Mouse (Mus musculus) heart, postnatal 25 days (tissue): ENCODE measurements around the gene Cacfd1. TPM values are rescaled to one million over a fixed set of nuclear protein-coding genes. Genes with fewer than 3 reads are reported as not detected.
A peak's percentile ranks its signal among the peaks of the same experiment; 100 is the strongest.

Experiments used
- DNase-seq: peaks from one replicate; pipeline ENCODE4 v3.0.0; 2022; ENCODE audit warnings: low spot score
- intact Hi-C: fragments of 180-260 bp; cut with DNase I; formaldehyde crosslinking; loops from one replicate; pipeline ENCODE4 v1.15.1; 2025
- total RNA-seq, 2 experiments: library from RNA; stranded (reverse); gene quantifications; 2 replicates each; pipeline ENCODE4 v1.2.3; 2021

Gene Cacfd1
- 10 to 100 TPM; 37.3 to 41.6 TPM for total RNA-seq

DNA sequence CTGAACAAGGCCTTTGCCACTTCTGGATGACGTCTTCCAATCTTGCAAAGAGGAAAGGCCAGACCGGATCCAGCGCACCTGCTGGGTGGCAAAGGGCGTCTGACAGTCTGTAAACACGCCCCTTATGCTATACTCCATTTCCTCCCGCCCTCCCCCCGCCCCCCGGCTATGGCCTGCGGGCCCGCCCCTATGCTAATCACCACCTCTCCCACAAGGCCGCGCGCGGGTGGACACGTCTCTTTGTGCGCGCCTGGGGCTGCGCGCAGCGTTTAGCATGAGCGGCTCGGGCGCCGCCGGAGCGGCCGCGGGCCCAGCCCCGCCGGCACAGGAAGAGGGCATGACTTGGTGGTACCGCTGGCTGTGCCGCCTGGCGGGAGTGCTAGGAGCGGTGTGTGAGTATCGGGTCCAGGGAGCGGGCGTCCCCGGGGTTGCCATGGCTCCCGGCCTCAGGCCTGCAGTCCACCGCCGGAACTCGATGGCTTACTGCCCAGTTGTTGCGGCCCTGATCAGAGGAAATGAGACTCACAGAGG is at the start of gene Cacfd1:
Gene Cacfd1 (plus strand): TSS at position 213 of the 531 bp plus-strand sequence.
- intact Hi-C loops = loop anchor here (5.0 kb wide), 2 partner anchors 77 to 97 kb away; partner anchors contain the start of genes Med22, Rpl7a, Stkld1 and Surf4
- peak; percentile 73 for DNase-seq

DNA sequence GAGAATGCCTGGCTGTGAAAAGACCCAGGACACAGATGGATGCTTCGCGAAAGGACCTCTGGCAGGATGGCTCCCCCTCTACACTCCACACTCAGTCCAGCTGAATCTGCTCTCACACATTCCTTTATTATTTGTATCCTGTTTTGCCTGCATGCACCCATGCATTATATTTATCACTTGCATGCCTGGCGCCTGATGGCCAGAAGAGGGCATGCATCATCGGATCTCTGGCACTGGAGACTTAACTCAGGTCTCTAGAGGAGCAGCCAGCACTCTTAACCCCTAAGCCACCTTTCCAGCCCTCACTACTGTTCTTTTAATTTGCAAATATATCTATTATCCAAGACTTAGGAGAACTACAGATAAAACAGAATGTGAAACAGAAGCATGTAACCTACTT is 49.0 kb upstream of the Cacfd1 start:
- intact Hi-C loops = loop anchor here (5.0 kb wide), 1 partner anchor 58 kb away; the partner anchor contains the start of gene Surf6

DNA sequence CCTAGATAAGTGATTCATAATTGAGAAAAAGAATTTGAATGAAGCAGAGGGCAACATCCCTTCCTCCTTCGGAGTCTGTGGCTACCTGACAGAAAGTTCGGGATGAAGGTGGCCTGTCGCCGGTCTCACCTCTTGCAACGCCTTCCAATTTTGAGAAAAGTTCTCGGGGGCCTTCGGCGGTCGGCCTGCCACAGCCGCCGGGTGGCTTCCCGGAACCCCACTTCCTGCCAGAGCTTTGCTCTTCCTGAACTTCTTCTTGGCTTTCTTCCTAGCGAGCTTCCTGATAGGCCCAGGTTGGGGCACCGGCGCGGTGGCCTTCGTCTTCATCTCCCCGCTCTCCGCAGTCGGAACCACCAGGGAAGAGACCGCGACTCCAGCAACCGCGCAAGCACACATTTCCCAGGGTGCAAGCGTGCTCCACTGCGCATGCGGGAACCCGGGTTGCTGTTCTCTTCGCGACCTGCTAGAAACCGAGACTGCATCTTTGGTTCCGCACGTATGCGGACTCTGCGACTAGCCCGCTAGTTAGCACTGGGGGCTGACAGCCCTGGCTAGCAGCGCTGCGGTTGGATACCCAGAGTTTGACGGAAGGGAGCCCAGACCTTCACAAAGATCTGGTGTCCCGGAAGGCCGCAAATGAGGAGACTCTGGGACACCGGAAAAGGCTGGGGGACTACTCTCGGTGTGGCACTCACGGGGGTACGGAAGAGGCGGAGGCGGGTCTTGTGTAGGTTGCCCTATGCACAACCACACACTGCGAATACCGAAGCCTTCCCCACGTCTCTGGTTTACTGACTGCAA is 45.6 kb upstream of the Cacfd1 start, which contains the start of gene Rexo4:
Gene Rexo4 (minus strand): TSS at position 464 of the 801 bp plus-strand sequence.
- peak; percentile 86 for DNase-seq
- intact Hi-C loops = loop anchor here (2.0 to 5.0 kb wide), 2 partner anchors 27 to 62 kb away; partner anchors contain the start of gene Surf6

More for the DNA sequence above, 49.0 kb upstream of the Cacfd1 start:
- no peak for DNase-seq

DNA sequence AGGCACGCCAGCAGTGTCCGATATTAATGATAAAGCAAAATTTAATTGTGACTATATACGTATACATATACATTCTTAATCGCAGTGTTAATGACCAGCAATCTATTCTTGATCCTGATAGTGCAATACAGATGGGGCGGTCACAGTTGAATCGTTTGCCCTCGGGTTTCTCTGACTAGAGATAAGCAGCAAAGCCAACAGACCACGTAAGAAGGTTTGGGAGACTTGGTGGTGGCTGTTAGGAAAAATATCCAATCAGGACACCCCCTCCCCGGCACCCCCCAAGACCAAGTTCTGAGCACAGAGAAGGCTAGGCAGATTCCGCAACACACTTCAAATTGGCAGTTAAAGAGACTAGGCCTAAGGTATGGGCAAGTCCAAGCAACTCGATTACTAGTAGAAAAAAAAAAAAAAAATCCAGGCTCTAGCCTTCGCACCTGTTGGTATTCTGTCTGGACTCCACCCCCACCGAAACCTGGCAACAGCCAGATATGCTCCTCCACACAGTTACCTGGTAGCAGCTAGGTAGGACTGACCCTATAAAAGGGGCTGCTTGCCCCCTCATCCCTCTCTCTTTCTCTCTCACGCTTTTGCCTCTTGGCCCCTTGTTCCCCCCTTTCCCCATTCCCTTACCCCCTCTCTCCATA is 44.9 kb upstream of the Cacfd1 start:
- intact Hi-C loops = loop anchor here (2.0 to 5.0 kb wide), 2 partner anchors 28 to 63 kb away; partner anchors contain the start of gene Surf6
- no peak for DNase-seq

DNA sequence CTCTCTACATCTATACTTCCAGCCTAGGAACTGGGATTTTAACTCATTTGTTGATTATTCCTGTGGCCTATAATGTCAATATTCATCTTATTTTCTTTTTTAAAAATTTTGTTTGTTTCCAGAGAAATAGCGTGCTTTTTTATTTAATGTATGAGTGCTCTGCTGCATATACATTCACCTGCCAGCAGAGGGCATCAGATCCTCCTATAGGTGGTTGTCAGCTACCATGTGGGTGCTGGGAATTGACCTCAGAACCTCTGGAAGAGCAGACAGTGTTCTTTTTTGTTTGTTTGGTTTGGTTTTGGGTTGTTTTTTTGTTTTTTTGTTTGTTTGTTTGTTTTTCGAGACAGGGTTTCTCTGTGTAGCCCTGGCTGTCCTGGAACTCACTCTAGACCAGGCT is 42.5 kb upstream of the Cacfd1 start:
- no peak for DNase-seq

DNA sequence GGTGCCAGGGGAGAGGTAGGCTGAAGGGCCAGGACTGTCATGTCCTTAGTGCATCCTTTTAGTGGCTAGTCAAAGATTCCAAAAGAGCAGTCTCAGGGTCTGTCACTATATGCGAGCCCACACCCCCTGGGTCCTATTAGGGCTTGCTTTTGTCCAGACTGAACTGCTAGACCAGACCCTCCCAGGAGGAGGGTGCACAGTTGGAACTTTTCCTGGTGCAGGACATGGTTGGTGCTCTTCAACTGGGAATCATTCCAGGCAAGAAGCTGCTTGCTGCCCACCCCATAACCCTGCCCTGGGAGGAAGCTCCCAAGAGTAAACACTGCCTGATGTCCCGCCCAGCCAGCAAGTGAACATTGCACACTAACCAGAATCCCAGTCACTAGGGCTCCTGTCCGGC is 36.6 kb upstream of the Cacfd1 start, which contains the start of gene Adamts13:
Gene Adamts13 (plus strand): TSS at position 301 of the 400 bp plus-strand sequence.
- intact Hi-C loops = no loop called here
- no peak for DNase-seq

More for the DNA sequence above, 42.5 kb upstream of the Cacfd1 start:
- intact Hi-C loops = no loop called here

DNA sequence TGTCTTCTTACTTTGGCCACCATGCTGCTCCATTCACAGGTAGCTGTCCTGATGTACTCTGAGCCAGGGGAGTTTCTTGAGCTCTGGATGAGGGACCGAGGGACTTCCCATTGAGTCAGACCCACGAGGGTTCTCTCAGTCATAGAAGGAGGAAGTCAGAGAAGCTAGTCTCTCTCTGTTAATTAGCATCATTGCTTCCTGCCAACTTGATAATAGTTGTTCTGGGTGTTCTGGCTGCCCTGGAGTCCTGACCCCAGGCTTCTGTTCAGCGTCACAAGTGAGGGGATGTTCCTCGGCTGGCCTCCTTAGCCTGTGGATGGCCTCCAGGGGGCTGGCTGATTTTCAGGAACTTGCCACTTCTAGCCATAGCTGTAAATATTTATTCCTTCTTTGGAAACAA is 35.8 kb upstream of the Cacfd1 start:
- intact Hi-C loops = no loop called here
- no peak for DNase-seq

DNA sequence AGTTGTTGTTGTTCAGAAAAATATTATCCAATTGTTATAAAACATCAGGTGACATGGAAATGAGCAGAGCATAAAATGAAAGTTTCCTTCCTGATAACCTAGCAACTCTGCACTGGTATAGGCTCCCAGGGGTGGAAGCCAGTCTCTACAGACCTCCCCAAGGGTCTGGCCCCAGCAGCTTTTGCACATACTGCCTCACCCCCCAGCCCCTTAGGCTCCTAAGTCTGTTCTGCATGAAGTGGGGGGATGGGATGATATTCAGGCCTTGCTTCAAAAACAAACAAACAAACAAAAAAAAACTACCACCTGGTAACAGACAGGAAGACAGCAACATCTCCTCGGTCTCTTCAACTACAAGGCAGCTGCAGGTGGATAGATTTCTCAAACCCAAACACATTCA is 29.4 kb upstream of the Cacfd1 start:
- DNase-seq = no peak
- intact Hi-C loops = no loop called here

DNA sequence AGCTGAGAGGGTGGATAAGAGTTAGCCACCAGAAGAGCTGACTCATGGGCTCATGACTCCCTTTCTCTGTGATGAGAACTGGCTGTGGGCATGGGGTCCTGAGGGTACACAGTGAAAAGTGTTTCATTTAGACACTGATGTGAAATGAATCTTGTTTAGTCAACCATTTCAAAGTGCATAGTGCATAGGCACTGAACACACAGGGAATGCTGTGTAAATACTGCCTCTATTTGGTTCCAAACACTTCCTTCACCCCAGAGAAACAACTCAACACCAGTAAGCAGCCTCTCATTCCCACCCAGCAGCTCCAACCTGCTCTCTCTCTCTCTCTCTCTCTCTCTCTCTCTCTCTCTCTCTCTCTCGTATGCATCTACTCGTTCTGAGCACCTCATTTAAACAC is 25.5 kb upstream of the Cacfd1 start:
- intact Hi-C loops = no loop called here
- DNase-seq = no peak

DNA sequence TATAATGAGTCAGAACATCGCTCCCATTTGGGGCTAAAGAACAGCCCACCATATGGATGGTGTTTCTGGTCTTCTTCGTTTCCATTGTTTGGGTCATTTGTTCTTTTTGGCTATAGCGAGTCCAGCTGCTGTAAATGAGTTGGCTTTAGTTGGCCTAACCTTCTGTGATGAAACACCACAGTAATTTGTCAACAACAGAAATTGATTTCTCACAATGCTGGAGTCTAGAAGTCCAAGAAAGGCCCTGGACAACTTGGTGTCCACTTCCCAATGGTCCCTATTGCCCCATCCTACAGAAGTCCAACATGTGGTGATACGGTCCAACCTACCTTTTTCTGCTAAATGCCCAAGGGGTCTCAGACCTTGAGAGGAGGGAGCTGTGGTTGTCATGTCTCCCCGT is 25.1 kb upstream of the Cacfd1 start:
- DNase-seq = no peak
- intact Hi-C loops = no loop called here

DNA sequence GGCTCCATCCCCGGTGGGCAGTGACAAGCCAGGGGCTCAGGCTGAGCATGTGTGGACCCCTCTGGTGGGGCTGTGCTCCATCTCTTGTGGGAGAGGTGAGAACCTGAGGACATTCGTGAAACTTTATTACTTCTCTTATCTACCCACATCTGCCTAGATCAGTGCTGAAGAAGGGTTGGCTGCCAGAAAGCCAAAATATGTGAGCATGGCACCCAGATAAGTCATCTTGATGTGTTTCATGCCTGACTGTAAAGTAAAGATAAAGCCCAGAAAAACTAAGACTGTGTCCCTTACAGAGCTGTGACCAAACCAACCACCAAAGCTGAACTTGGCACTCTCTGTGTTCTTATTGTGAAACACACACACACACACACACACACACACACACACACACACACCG is 15.8 kb upstream of the Cacfd1 start:
- intact Hi-C loops = no loop called here

DNA sequence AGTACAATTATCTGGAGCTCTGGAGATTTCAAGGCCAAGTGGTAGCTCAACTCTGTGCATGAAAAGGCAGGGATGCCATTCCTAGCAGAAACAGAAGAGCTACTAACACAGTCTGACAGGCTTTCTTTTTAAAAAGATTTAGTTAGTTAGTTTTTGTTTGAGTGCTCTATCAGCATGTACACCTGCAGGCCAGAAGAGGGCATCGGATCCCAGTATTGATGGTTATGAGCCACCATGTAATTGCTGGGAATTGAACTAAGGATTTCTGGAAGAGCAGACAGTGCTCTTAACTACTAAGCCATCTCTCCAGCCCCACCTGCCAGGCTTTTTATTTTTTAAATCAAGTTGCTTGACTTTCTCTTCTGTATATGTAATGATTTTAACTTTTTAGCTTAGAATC is 12.2 kb upstream of the Cacfd1 start:
- intact Hi-C loops = no loop called here
- no peak for DNase-seq

More for the DNA sequence above, 15.8 kb upstream of the Cacfd1 start:
- DNase-seq = no peak

DNA sequence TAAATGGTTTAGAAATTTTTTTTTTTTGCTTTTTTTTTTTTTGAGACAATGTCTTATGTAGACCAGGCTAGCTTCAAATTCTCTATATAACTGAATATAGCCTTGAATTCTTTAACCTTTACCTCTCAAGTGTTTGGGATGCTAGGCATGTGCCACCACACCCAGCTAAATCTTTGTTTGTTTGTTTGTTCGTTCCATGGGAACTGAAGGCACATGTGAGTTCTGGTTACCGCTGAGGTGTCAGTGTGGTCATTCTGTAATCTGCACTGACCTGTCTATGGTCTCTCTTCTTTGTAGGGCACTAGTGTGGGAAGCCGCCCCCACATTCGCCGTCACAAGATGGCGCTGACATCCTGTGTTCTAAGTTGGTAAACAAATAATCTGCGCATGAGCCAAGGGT is 11.7 kb upstream of the Cacfd1 start:
- intact Hi-C loops = no loop called here
- no peak for DNase-seq

DNA sequence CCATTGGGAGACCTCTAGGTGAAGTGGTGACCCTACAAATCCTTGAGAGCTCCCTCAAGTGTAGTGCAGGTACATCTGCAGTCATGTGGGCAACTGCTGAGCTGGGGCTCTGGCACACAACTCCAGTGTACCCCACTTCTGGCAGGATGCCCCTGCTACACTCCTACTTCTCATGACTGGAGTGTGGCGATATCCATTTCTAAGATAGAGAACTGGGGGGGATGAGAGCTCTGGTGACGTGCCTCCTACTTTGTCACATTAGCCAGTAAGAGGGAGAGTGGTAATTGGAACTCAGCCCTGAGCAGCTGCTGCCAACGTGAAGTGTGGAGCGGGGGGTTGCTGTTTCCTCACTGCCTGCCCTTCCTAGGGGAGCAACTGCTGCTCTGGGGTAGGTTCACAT is 3.5 kb upstream of the Cacfd1 start:
- intact Hi-C loops = loop anchor here (5.0 kb wide), 1 partner anchor 94 kb away; the partner anchor contains the start of genes Med22 and Rpl7a

DNA sequence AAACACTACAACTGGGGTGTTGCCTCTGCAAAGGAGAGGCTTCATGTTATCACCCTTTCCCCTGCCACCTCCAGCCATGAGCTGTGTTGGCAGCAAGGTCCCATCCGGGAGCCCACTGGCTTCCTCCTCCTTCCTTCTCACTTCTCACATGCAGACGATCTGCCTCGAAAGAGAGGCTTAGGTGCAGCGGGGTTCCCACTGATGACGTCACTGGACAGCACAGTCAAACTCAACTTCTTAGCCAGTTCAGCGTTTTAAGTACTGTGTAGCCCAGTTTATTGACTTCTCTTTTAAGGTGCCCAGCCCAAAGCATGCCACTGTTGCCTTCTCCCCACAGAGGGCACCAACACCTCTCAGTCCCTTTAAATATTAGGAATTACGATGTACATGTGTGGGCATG is 2.0 kb upstream of the Cacfd1 start:
- intact Hi-C loops = loop anchor here (5.0 kb wide), 1 partner anchor 95 kb away; the partner anchor contains the start of genes Med22 and Rpl7a
- DNase-seq = no peak

More for the DNA sequence above, 3.5 kb upstream of the Cacfd1 start:
- no peak for DNase-seq

DNA sequence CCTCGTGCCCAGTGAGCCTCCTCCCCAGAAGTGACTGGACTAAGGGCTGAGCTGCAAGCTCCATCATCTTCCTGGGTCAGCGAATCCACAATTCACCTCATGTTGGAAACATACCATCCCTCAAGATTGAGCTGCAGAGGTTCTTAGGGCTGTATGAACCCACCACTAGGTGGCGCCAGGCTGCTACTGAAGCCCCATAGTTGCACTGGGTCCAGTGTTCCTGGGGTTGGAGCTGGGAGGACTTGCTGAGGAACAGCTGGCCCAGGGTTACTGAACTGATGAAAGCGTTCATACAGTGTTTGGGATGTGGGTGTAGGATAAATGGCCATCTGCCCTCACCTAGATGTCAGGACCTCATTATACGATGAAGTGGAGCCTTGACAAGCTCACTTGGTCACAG is 8.1 kb downstream of the Cacfd1 start:
- DNase-seq = no peak
- intact Hi-C loops = loop anchor here (1.0 kb wide), 2 partner anchors 20 to 217 kb away; no protein-coding TSS in a partner anchor

DNA sequence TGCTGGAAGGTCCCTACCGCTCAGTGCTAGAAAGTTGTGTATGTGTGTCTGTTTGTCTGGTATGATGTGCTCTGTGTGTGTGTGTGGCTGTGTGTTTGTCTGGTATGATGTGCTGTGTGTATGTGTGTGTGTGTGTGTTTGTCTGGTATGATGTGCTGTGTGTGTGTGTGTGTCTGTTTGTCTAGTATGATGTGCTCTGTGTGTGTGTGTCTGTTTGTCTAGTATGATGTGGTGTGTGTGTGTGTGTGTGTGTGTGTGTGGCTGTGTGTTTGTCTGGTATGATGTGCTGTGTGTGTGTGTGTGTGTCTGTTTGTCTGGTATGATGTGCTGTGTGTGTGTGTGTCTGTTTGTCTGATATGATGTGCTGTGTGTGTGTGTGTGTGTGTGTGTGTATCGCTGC is 9.8 kb downstream of the Cacfd1 start:
- intact Hi-C loops = no loop called here
- no peak for DNase-seq

DNA sequence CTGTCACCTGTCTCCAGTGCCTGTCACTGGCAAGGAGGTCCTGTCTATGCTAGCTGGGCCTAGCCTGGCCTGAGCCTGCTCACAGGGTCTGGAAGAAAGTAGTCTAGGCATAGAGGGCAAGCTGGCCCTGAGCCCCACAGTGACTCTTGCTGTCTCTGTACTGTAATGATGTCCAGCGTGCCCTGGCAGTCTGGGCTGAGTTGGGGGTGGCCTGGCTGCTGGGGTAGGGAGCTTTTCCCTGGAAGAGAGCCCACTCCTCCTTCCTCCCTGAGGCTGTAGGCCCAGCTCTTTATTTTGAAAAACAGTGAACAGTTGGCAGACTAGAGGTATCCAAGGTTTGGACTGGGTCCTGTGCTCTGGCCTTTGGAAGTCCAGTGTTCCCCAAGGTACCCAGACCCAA is 11.4 kb downstream of the Cacfd1 start:
- DNase-seq = no peak
- intact Hi-C loops = no loop called here

DNA sequence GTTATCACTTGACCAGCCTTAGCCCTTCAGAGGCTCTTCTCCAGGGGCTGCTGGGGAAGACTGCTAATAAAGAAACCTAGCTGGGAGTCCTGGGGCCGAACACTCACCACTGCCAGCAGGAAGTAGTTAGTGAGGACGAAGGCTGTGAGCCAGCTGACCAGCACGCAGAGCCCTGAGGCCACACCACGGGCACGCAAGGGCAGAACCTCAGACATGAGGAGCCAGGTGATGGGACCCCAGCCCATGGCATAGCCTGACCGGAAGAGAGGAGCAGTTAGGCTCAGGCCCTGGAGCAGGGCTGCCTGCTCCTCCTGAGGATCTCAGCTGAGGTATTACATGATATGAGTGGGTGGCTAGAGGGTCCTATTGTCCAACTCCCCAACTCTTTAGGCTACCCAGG is 12.9 kb downstream of the Cacfd1 start:
- intact Hi-C loops = no loop called here
- no peak for DNase-seq

DNA sequence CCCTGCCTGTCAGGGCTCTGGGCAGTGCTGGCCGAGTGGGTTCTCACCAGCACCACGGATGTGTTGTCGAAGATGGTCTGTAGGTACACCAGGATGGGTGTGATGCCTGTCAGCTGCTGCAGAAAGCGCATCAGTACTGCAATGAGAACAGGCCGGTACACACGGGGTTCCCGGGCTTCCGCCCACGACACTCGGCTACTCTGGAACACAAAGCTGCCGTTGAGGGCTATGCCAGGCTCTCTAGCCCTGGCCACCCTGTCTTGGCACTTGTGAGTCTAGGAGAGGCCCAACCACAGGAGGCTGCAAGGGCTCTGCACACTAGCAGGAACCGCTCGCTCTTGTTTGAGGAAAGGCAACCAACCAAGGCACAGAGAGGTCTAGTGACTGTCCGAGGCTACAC is 14.4 kb downstream of the Cacfd1 start:
- no peak for DNase-seq
- intact Hi-C loops = no loop called here
